Mouse (Mus musculus): ENCODE results near the gene Apbb2.

DNA sequence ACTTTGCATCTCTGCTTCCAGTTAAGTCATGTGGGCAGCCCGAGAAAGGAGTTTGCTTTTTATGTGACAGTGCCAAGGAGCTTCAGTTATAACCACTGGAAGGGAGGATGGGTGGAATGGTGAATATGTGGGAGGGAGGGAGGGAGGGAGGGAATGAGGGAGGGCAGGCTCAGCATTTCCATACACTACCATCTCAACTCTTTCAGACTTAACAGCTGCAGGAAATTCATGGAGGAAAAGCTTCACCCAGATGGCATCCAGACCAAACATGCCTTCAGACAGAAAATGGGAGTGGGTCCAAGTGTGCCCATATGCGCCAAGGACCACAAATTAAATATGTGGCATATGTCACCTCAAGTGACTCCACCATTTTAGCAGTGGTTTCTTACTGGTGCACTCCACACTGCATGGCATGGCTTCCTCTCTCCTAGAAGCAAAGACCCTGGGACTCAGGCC lies 181.8 kb downstream of the Apbb2 start:
- no peak for TF ChIP-seq POLR2A (IDR thresholded peaks at IDR 0.05; ENCODE audit: borderline replicate concordance, extremely low read depth, insufficient read depth, insufficient read length, poor library complexity, severe bottlenecking)
- no peak for TF ChIP-seq CTCF (IDR thresholded peaks at IDR 0.05; ENCODE audit: borderline replicate concordance, extremely low read depth, insufficient read depth, insufficient read length)
